Mouse (Mus musculus) E14TG2a.4 (cell line): ENCODE measurements around the gene Ptgr2.
A peak's percentile ranks its signal among the peaks of the same experiment; 100 is the strongest.

ENCODE experiments used
- CTCF ChIP-seq: conservative IDR thresholded peaks from 2 replicates; pipeline ENCODE4 v1.5.1; 2014; ENCODE audit warnings: low read length
- NANOG ChIP-seq: IDR thresholded peaks from 2 replicates; pipeline ENCODE4 v1.6.1; 2014; ENCODE audit warnings: borderline replicate concordance, low read length, mixed read lengths
- POU5F1 ChIP-seq: IDR thresholded peaks from 2 replicates; pipeline ENCODE4 v1.6.1; 2014; ENCODE audit warnings: low read length, borderline replicate concordance

- TF ChIP-seq CTCF (peak; percentile 42), POU5F1 (no peak), NANOG (no peak)
These were observed 8.2 kb upstream of the Ptgr2 start for GRCm38 (mm10) chr12:84276799-84277198.
